Mouse (Mus musculus) liver, embryonic 14 days (tissue): ENCODE measurements around the gene Atg4a. TPM values are rescaled to one million over a fixed set of nuclear protein-coding genes. Genes with fewer than 3 reads are reported as not detected.

ENCODE experiments used
- polyA plus RNA-seq: library from polyadenylated mRNA; depleted of rRNA; stranded (reverse); fragments of >200 nt; gene quantifications from 2 replicates; pipeline ENCODE4 v1.2.3, GENCODE M21; 2012; rRNA removed

The Atg4a gene
- 12.0 and 12.9 TPM in 2 replicates for polyA plus RNA-seq

DNA sequence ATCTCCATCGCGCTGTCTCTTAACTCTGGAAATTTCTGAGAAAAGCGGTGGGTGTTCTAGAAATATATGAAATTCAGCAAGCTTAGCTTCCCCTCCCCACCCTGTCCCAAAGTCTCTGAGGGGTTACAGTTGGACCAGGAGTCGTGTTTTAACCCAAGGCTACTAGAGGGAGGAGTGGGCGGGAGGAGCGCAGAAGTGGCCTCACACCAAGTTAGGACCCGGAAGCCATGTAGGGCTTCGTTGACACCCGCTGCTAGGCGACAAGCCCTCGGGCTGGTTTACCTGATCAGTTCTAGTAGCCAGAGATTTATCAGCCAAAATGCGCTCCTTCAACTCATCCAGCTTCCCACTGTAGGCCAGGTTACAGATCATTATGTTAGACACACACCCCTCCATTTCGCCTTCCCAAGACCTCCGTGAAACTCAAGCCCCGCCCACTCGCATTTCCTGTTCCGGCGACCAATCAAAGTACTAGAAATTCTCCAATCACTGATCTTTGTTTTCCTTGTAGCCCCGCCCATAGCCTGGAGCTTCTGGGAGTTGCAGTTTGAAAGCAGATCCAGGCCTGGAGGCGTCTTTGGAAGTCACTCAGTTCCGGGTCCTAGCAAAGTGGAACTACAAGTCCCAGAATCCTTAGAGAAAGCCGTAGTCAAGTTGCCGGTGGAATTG lies at the start of gene Atg4a, which contains the start of gene Psmd10:
TSS of gene Atg4a (plus strand) at position 636 of the 669 bp plus-strand sequence.
TSS of gene Psmd10 (minus strand) at position 457 of the 669 bp plus-strand sequence.

DNA sequence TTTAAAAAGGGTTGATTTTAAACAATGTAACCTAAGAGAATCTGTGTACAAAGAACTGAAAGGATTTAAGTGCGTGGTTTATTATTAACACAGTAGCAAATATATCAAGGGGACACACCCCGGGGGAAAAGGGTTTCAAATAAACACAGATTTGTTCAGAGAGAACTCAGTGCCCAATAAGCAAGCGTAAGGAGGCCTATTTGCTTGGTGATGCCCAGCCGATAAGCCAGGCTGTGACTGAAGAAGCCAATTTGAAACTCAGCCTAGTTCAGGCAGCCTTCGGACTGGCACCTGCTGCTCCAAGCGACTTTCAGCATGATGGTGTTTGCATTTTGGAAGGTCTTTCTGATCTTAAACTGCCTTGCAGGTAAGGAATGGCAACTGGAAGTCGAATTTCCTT lies 49.3 kb upstream of the Atg4a start, which contains the start of gene Vsig1:
TSS of gene Vsig1 (plus strand) at position 249 of the 400 bp plus-strand sequence.

Other genes starting within 250 kb of the Atg4a start
- not detected in 2 replicates for gene Tex13b, start 143.5 kb upstream of the Atg4a start, polyA plus RNA-seq
- 0.01 TPM in 1 of 2 replicates, not detected in the other for gene Vsig1, start 49.3 kb upstream of the Atg4a start, polyA plus RNA-seq
- gene Psmd10, start 179 bp upstream of the Atg4a start, polyA plus RNA-seq: 18.1 and 19.6 TPM in 2 replicates